Mouse (Mus musculus): Measurements from ENCODE around the gene Glmp. TPM values are rescaled to one million over a fixed set of nuclear protein-coding genes. Genes with fewer than 3 reads are reported as not detected.
"Not testable (repeated sequence)": the region's sequence is repeated elsewhere in the genome, so short reads cannot be mapped to it uniquely, and the experiment has no call there.

Gene Glmp
- total RNA-seq, 2 experiments from 2014 or later: 34.5 to 45.4 TPM

DNA sequence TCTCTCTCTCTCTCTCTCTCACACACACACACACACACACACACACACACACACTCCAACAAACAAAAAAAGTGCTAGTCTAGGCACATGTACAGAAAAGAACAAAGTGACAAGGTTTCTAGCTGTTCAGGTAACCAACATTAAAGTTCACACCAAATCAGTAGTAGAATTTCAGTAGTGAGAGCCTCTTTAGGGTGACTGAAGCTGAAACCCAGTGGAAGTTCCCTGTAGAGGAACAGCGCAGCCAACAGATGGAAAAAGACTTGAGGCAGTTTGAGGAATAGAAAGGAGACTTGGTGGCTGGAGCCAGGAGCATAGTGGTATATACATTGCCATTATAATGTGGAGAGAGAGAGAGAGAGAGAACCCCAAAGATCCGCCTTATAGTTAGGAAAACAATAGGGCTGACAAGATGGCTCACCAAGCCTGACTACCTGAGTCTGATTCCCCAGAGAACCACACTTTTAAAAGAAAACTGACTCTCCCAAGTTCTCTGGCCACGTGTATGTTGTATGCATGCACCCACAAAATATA, 10.1 kb downstream of the Glmp start:
- intact Hi-C loops (cut with DNase I): no loop called here
- DNase-seq: no peak

DNA sequence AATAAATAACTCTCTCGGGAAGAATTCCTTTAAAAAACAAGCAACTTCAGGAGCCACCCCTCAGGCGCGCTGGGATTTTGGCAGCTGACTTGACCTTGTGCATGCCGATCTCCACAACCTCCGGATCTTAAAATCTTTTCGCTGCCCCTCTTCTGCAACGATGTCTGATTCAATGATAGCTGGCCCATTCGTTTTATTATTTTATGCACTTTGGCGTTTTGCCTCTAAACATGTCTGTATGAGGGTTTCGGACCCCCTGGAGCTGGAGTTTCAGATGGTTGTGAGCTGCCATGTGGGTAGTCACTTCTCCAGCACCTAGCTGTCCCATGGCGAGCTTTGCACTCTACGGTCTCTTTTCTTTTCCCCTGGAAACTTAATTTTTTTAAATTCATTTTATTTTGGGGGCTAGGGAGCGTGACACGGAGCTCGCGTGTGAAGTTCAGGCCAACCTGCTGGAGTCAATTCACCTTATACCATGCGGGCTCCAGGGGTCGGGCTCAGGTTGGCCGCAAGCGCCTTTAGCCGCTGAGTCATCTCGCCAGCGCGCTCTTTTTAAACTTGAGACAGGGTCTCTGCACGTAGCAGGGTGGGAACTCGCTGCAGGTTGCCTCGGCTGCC, 10.7 kb downstream of the Glmp start:
- peak in 1 of 2 experiments; percentile 26 for DNase-seq
- intact Hi-C loops (cut with DNase I): no loop called here

DNA sequence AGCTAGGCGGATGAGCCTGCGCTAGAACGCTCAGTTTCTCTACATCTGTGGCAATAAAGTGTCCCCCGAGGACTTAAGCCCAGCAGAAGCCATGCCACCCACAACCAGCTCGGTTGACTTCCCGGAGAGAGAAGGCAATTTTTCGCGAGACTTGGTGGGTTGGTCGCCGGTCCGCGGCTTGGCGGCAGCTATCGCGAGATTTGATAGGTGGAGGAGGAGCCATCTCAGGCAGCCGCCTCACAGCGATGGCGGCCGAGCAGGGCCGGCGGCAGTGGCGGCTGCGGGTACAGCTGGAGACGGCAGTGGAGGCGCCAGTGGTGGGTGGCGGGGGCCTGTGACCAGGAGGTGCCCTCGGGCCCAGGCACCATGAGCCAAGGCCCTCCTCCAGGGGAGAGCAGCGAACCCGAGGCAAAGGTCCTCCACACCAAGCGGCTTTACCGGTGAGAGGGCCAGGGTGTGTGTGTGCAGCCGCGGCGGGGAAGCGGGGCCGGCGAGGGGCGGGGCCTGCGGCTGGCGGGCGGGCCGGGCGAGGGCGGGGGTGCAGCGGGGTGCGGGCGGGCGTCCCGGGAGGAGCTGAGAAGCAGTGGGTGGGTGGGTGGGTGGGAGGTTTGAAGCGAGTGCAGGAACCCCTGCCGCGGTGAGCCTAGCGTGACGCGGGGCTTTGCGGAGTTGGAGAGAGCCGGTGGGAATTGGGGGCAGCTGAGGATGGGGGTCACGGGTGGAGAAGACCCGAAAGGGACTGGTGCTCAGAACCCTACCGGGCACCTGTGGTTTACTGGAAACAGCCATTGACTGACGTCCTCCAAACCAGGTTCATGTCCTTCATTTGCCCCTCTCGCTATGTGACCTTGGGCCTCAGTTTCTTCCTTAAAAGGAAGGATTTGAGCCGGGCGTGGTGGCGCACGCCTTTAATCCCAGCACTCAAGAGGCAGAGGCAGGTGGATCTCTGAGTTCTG, 11.5 kb downstream of the Glmp start, which contains the start of the genes Tmem79 and Smg5:
Gene Tmem79, minus strand, starts transcription at position 91 of the 956 bp plus-strand sequence.
Gene Smg5, plus strand, starts transcription at position 203 of the 956 bp plus-strand sequence.
- peak; percentile 95 for DNase-seq
- intact Hi-C loops (cut with DNase I): no loop called here

DNA sequence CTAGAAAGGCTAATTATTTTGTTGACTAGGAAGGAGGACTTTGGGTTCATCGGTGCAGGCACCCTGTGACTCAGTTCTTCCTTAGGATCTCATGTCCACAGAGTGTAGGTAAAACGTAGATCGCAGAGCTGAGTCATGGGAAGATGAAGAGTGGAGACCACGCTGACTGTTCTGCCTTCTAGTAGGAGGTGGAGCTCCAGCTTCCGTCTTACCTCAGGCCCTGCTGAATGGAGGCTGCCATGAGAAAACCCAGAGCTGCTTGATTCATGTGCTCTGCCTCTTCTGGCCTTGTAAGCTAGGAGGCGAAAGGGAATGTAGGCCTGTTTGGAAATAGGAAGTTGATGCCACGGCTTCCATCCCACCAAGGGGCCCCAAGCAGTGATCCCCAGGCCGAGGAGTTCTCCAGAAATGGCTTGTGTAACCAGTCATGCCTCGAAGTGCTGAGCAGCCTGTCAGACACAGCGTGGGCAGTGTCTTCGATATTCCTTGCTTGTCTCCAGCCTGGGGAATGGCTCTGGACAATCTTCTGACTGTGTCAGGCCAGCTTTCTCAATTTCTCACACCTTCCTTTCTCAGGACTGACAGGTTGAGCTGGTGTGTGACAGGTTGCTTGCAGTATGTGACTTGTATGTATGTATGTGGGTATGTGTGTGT, 12.7 kb downstream of the Glmp start:
- intact Hi-C loops (cut with DNase I): no loop called here
- DNase-seq: no peak

DNA sequence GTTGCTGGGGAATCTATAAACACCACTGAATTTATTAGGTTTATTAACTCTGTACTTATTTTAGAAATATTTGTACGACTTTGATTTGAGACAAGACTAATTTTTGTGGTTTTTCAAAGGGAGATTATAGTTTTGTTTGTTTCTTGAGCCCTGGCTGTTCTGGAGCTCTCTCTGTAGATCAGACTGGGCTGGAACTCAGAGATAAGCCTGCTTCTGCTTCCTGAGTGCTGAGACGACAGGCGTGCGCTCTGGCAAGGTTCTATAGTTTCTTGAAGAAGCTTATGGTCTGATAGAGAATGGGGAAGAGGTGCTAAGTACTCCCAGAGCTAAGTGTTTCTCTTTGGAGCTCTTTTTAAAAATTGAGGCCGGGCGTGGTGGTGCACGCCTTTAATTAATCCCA, 13.5 kb downstream of the Glmp start:
- DNase-seq: no peak
- intact Hi-C loops (cut with DNase I): no loop called here

DNA sequence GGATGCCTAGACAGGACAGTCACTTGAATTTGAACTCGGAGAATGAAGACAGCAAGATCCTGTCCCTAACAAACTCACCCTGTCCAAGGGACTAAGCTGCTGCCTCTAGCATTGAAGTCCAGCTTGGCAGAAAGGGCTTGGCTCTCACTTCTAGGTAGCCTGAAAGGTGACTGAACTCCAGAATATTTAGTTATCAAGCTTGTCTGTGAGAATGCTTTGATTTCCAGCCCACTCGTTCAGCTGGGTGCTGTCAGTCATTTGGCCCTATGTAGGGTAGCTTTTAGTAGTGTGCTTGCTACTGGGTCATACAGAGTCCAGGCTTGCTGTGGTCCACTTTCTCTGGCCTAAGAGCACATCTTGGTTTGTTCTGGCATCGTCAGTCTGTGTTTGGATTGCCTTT, 14.2 kb downstream of the Glmp start:
- intact Hi-C loops (cut with DNase I): no loop called here
- no peak for DNase-seq

DNA sequence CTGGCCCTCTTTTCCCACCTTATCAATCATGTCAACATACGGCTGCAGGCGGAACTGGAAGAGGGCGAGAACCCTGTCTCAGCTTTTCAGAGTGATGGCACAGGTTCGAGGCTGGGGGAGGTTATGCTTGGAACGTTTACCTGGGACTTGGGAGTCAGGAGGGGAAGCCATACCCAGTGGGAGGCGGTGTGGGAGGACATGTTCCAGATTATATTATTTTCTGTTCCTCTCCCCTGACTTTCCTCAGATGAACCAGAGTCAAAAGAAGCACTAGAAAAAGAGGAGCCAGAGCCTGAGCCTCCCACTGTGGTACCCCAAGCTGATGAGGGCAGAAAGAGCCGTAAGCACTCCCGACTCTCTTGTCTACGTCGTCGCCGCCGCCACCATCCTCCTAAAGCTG, 25.9 kb downstream of the Glmp start:
- no peak for DNase-seq
- intact Hi-C loops (cut with DNase I): no loop called here

DNA sequence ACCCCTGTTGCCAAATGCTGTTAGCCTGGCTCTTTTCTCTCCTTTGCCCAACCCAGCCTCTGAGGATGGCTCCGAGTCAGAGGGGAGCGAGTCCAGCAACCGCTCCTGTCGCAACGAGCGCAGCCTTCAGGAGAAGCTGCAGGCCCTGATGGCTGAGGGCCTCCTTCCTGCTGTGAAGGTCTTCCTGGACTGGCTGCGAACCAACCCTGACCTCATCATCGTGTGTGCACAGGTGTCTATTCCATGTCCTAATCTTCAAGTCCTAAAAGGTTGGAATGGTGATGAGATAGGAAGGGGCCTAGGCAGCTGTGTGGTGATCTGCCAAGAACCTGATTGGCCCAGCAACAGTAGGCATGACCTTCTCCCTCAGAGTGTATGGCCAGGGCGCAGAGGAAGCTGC, 28.1 kb downstream of the Glmp start:
- intact Hi-C loops (cut with DNase I): no loop called here
- no peak for DNase-seq

DNA sequence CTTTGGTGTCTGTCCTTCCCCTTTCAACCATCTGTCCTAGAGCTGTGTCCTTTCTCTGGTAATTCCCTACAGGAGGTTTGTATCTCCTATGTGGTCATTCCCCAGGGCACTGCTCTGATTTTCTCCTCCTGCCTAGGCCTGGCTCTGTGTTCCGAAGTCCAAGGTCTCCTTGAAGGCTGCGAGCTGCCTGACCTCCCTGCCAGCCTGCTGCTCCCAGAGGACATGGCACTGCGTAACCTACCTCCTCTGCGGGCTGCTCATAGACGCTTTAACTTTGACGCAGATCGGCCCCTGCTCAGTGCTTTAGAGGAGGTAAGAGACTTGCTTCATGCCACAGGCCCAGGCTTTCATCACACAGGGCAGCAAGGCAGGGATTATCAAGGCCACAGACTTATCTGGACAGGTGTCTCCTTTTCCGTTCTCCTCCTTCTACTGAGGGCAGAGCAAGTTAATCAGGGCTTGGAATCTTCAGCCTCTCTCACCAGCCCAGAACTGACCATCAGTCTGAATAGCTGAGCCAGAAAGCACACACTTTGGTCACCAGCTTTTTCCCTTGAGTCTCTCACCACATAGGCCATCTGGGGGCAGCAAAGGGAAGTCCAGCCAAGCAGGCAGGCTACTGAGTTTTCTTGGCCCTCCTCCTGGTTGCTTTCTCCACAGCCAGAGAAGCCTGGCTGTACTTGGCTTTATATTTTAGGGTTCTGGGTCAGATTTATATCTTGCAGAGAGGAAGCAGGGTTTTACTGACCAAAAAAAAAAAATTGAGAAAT, 29.8 kb downstream of the Glmp start:
- intact Hi-C loops (cut with DNase I): no loop called here
- DNase-seq: no peak

DNA sequence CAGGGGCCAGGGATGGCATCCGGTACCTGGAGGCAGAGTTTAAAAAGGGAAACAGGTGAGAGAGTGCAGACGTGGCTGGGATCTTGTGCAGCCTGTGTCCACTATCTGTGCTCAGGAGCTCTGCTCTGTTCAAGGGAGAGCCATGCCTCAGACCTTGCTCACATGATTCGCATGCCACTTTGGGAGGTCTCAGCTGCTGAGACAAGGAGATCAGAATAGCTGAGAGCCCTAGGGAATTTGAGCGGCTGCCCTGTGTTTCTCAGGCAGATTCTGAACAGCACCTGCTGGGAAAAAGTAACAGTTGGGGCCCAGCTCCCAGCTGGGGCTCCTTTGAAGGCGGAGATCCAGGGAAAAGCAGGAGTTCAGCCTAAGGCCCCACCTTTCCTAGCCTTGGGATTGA, 34.8 kb downstream of the Glmp start:
- intact Hi-C loops (cut with DNase I): no loop called here
- DNase-seq: no peak

DNA sequence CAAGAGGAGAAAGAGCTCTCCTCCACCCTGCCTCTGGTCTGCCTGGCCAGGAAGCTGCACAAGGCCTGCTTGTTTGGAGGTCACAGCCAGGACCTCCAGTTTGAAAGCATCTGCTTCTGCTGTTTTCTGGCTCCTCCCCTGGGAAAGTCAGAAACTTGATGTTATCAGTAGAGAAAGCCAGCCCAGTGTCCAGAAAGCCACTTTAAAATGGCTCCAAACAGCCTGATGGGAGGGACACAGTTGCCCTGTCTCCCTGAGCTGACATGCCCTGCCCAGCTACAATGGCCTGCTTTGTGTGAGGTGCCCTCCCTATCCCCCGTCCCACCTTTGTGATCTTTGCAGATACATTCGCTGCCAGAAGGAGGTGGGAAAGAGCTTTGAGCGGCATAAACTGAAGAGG, 35.2 kb downstream of the Glmp start:
- no peak for DNase-seq
- intact Hi-C loops (cut with DNase I): no loop called here

DNA sequence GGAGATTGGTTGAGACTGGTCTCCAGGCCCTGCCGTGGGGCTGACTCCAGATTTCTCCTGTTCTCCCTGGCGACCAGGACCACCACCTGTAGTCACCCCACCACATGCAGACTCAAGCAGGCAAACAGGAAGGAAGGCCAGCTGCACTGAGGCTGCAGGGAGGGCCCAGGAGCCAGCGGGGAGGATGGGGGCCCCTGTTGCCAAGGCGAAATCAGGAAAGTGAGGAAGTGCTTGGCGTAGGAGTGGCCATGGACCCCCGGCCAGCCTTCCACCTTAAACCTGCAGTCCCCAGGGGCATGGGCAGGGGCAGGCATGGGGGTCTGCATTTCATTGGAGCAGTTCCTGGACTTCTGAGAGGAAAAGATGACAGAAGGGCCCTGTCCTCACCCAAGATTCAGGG, 36.3 kb downstream of the Glmp start:
- DNase-seq: no peak
- intact Hi-C loops (cut with DNase I): no loop called here

DNA sequence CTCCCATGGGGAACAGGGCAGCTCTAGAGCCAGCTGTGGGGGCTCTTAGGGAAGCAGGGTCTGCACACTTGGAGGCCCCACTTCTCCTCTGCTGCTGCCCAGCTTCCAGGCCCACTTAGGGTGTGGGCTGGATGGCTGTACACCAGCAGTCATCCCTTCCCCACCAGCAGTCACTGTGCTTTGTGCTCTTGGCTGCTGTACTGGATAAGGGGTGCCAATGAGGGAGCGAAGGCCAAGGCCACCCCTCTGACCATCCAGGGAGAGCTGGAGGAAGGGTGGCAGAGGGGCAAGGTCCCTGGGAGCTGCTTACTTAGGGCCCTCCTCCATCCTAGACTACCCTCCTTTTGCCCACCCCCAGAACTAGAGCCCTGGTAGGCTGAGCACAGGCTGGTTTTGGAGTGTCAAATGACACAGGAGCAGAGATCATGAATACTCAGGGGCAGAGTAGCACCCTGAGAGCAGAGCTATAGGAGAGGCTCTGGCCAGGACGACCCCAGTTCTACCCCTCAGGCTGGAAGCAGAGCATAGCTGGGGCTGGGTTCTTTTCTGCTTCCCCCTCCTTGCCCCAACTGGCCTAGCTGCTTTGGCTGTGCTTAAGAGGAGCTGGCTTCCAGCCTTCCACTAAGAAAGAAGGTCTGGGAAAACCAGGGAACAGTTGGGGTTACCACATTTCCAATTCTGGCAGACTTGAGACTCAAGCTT, 36.9 kb downstream of the Glmp start:
- intact Hi-C loops (cut with DNase I): no loop called here
- no peak for DNase-seq

DNA sequence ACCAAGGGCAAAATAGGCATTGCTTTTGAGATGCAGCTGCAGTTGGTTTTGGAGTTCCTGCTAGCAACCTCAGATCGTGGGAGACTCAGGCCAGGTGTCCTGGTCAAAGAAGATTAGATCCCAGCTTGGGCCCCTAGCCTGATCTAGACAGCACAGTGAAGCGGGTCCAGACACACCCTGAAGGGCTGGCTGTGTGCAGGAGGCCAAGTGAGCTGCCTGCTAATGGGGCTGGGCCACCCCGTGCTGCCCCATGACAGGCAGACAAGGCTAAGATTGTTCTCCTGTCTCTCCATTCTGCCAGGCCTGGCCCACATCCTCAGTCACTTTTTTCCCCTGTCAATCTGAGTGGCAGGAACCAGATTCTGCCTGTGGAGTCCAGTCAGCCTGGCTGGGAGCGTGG, 38.9 kb downstream of the Glmp start:
- no peak for DNase-seq
- intact Hi-C loops (cut with DNase I): no loop called here

DNA sequence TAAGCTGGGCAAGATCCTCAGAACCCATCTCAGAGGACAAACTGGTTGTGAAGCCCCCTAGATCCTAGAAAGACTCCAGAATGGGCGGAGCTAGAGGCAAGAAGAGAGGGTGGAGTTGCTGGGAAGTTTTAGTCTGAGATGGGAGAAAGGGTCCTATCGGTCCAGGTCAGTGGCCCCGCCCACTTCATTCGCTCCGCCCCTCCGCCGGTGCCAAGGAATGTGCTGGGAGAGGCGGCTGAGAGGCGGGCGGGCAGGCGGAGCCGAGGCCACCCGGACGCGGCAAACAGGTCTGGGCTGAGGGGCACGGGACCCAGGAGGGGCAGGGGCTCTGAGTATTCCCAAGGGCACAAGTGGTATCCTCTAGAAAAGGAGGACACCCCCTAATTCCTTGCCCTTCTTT, 39.5 kb downstream of the Glmp start, which contains the start of gene Paqr6:
Gene Paqr6, plus strand, starts transcription at position 248 of the 400 bp plus-strand sequence.
- intact Hi-C loops (cut with DNase I): no loop called here
- DNase-seq: peak in 1 of 2 experiments; percentile 53

DNA sequence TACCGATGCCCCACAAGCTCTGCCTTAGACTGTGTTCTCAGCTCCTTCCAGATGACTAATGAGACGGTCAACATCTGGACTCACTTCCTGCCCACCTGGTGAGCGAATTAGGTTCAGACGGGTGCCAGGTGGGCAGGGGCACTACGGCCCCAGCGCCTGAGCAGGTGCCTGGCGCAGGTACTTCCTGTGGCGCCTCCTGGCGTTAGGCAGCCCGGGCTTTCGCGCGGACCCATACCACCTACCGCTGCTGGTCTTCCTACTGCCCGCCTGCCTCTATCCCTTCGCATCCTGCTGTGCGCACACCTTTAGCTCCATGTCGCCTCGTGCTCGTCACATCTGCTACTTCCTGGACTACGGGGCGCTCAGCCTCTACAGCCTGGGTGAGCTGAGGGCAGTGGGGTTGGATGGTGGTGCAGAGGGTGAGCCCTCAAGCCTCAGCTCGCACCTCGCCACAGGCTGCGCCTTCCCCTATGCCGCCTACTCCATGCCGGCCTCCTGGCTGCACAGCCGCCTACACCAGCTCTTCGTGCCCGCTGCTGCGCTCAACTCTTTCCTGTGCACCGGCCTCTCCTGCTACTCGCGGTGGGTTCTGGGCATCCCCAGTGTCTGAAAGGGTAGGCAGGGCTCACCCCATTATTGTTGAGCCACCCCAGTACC, 41.0 kb downstream of the Glmp start:
- intact Hi-C loops (cut with DNase I): no loop called here
- no peak for DNase-seq

DNA sequence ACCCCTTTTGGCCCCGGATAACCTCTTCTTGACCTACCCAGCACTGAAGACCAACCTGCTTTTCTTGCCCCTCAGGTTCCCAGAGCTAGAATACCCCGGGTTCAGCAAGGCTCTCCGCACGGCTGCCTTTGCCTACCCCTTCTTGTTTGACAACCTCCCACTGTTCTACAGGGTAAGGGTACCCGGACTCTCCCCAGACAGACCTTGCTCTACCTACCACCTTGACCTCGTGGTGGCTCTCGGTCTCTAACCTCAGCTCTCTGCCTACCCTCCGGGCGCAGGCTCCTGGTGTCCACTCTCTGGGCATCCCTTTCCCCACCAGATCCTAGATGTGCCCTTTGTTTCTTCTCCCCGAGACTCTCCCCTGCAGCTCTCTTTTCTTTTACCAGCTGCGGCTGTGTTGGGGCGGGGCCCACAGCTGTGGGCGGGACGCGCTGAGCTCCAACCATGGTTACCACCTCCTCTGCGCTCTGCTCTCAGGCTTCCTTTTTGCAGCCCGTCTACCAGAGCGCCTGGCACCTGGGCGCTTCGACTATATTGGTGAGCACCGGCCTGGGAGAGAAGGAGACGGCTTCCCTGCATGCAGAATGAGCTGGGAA, 42.1 kb downstream of the Glmp start:
- DNase-seq; intact Hi-C loops (cut with DNase I): not testable (repeated sequence)

DNA sequence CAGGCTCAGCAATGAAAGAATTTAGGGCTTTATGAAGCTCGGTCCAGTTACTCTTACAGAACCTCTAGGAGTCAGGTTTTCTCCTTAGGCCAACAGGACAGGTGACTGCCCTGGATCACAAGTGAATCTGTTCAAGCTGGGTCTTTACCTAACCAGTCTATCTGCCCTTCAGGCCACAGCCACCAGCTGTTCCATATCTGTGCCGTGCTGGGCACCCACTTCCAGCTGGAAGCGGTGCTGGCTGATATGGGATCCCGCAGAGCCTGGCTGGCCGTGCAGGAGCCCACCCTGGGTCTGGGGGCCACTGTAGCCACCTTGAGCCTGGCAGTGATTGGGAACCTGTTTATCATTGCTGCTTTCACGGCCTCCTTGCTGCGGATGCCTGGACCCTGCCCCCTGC, 42.7 kb downstream of the Glmp start:
- DNase-seq; intact Hi-C loops (cut with DNase I): not testable (repeated sequence)

DNA sequence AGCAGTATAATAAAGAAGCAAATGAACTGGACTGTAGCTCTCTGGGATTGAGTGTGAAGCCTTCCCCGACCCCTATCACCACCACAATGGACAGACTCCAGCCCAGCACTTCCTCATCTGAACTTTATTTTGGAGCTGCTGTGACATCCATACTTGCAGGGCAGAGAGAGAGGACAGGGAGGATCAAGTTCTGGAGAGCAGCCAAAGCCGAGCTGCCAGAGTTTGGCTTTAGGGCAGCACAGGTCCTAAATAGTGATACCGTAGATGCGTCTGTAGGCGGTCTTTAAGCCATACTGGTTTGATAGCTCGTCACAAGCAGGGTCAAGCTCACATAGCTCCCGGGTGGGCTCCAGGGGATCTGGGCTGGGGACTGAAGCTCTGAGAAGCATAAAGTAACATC, 43.7 kb downstream of the Glmp start:
- intact Hi-C loops (cut with DNase I): not testable (repeated sequence)
- peak in 1 of 2 experiments; percentile 34 for DNase-seq
